Mouse (Mus musculus): Measurements from ENCODE around the gene Tmem131.

- TF ChIP-seq CTCF (IDR thresholded peaks at IDR 0.05; ENCODE audit: low read depth) (no peak), EP300 (IDR thresholded peaks at IDR 0.05; ENCODE audit: low read depth) (no peak)
Measured at GRCm38 (mm10) chr1:36925781-36926180, 17.7 kb downstream of the Tmem131 start.
